Mouse (Mus musculus): ENCODE measurements around the gene Zfp398.

Gene Zfp398

DNA sequence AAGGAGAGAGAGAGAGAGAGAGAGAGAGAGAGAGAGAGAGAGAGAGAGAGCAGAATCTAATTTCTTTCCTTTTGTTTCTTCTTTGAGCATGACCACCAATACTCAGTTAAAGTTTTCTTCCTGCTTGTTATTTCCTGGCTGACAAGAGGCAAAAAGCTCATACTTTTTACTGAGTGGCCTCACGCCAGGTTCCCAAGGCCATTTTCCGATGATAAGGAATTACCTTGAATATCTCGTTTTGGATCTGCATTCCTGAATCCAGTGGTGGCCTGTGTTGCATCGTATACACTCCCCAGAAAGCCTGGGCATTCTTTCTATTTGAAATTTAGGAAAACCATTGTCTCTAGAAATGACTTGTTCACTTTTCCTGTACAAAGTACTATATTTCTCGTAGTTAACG is 64.0 kb downstream of the Zfp398 start:
- DNase-seq (ENCODE audit: low read depth in 1 of 2, low spot score in 2 of 2), result no peak

DNA sequence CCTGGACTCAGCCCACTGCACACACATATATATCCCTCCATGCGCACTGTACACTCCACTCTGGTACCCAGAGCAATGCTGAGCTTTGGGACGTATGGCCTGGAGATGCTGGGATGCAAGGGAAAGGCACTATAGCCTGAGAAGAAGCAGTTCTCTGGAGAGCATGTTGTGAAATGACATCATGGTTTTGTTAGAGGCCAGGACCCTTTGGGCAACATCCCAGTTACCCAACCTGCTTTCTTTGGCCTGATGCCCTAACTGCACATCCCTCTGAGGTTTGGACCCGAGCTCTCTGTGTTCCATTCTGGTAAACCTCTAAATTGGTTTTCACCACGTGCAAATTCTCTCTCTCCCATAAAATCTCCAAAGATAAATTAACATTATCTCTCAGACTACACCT is 68.1 kb downstream of the Zfp398 start:
- DNase-seq (ENCODE audit: low read depth in 1 of 2, low spot score in 2 of 2), result no peak

DNA sequence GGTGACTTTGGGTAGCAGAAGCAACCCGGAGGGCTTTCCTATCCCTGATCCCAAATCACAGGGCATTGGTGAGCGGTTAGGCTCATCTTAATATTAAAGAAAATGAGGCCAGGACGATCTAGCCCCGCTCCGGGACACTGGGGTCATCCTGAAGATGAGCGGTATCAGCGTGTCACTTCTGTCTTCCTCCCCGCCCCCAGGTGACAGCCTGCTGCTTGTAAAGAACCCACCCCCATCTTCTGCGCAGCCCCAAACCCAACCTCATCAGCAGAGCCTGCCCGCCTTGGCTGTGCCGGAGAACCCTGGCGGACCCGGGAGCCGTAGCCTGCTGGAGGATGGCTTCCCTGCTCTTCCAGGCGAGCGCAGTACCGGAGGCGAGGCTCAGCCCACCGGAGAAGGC is 68.9 kb downstream of the Zfp398 start:
- no peak for DNase-seq (ENCODE audit: low read depth in 1 of 2, low spot score in 2 of 2)

- DNase-seq (ENCODE audit: low read depth in 1 of 2, low spot score in 2 of 2), result no peak
These were observed 69.6 kb downstream of the Zfp398 start for GRCm38 (mm10) chr6:47904917-47905695.

GRCm38 (mm10) chr6:47906326-47906725 is 70.9 kb downstream of the Zfp398 start:
- DNase-seq (ENCODE audit: low read depth in 1 of 2, low spot score in 2 of 2), result no peak

GRCm38 (mm10) chr6:47909007-47909406 is 73.5 kb downstream of the Zfp398 start:
- no peak for DNase-seq (ENCODE audit: low read depth in 1 of 2, low spot score in 2 of 2)

DNA sequence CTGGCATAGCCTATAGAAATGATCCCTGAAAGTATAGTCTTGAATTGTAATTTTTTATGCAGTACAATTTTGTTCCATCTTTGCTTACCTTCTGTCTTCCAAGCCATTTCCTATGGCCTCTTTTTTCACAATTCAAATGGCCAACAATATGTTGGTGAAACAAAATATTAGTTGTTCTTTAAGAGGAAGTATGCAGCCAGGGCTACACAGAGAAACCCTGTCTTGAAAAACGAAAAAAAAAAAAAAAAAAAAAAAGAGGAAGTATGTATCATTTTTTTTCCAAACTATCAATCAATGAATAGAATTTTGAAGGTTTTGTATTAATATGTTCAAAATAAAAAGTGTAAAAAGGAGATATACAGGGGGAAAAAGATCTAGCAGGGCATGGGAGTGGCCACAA is 76.2 kb downstream of the Zfp398 start:
- DNase-seq (ENCODE audit: low read depth in 1 of 2, low spot score in 2 of 2), result no peak

DNA sequence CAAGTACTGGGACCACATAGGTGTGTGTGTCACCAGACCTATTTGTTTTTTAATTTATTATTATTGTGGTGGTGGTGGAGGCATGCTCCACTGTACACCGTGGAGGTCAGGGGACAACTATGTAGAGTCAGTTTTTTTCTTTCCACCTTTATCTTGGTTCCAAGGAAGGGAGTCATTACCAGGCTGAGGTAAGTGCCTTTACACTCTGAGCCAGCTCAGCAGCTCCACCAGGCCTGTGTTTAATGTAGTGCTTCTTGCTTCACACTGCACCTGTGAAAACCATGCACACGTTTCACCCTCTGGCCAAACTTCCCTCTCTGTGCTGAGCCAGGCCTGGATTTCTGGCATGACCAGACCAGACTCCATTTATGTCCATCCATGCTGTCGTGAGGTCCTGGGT is 77.5 kb downstream of the Zfp398 start:
- DNase-seq (ENCODE audit: low read depth in 1 of 2, low spot score in 2 of 2), result no peak

- no peak for DNase-seq (ENCODE audit: low read depth in 1 of 2, low spot score in 2 of 2)
These were observed 81.6 kb downstream of the Zfp398 start for GRCm38 (mm10) chr6:47917051-47917450.

- no peak for DNase-seq (ENCODE audit: low read depth in 1 of 2, low spot score in 2 of 2)
These were observed 83.4 kb downstream of the Zfp398 start for GRCm38 (mm10) chr6:47918768-47919274.

DNA sequence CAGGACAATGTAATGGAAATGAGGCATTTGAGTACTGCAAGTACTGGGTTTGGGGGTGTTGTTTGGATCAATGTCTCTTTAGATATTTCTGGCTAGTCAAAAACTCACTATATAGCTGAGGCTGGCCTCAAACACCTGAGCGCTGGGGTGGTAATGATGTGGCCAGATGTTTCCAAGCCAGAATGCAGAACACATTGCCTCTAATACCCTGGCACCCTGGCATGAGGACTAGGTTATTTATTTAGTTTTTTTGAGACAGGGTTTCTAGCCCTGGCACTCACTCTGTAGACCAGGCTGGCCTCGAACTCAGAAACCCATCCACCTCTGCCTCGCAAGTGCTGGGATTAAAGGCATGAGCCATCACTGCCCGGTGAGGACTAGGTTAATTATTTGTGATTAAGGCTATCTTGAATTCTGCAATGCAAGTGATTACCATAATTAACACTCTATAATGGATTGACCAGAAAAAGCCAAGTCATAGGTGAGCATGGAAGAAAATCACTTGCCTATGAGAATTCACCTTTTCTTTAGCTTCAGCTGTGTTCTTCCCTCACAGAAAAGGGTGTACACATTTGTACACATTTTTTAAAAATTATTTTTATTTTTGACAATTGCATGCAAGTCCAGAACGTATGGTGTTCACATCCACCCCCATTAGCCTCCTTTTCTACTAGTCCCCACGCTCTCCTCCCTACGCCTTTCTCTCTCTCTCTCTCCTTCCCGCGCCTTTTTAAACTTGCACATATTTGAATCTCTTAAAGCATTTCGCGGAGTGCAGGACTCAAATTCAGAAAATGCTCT is 84.4 kb downstream of the Zfp398 start:
- DNase-seq (ENCODE audit: low read depth in 1 of 2, low spot score in 2 of 2), result no peak

- peak; percentile 57 to 67 for DNase-seq (ENCODE audit: low read depth in 1 of 2, low spot score in 2 of 2)
These were observed 85.2 kb downstream of the Zfp398 start, which contains the start of gene Zfp212 for GRCm38 (mm10) chr6:47920447-47921340. Zfp212 (plus strand) TSS chr6:47920476.
